Mouse (Mus musculus) embryonic facial prominence, embryonic 12.5 days (tissue): ENCODE data around the gene Zfp36l1. TPM values are rescaled to one million over a fixed set of nuclear protein-coding genes. Genes with fewer than 3 reads are reported as not detected.

Source experiments
- ATAC-seq: fragments of 200-750 bp; cut with Nextera tagmentation; 2 replicates; pipeline ENCODE4 v1.8.0; 2017; ENCODE audit not compliant: insufficient number of reproducible peaks, insufficient read depth, low FRiP score, low TSS enrichment
- H3K27ac ChIP-seq: fragments of 300-500 bp; sonication (generic); 2 replicates; pipeline ENCODE4 v1.5.1; 2016; ENCODE audit warnings: mild to moderate bottlenecking
- H3K27me3 ChIP-seq: fragments of 300-500 bp; sonication (generic); 2 replicates; pipeline ENCODE4 v1.6.1; 2016; ENCODE audit warnings: mild to moderate bottlenecking, moderate library complexity
- H3K36me3 ChIP-seq: fragments of 300-500 bp; sonication (generic); 2 replicates; pipeline ENCODE4 v1.6.1; 2016; ENCODE audit warnings: mild to moderate bottlenecking
- H3K4me1 ChIP-seq: fragments of 300-500 bp; sonication (generic); 2 replicates; pipeline ENCODE4 v1.6.1; 2016
- H3K4me2 ChIP-seq: fragments of 300-500 bp; sonication (generic); replicated peaks from 2 replicates; pipeline ENCODE4 v1.6.1; 2016; ENCODE audit warnings: mild to moderate bottlenecking, moderate library complexity
- H3K4me3 ChIP-seq: fragments of 300-500 bp; sonication (generic); 2 replicates; pipeline ENCODE4 v1.5.1; 2016; ENCODE audit warnings: mild to moderate bottlenecking
- H3K9ac ChIP-seq: fragments of 300-500 bp; sonication (generic); 2 replicates; pipeline ENCODE4 v1.6.1; 2016; ENCODE audit warnings: mild to moderate bottlenecking, moderate library complexity
- H3K9me3 ChIP-seq: fragments of 300-500 bp; sonication (generic); 2 replicates; pipeline ENCODE4 v1.6.1; 2016; ENCODE audit warnings: mild to moderate bottlenecking, moderate library complexity
- WGBS: fragments of 180-500 bp; shearing (Covaris S2); methylation state at CpG from one replicate; pipeline ENCODE4 v1.1.7; 2016; 5-methylcytosine and 5-hydroxymethylcytosine counted together
- polyA plus RNA-seq: library from polyadenylated mRNA; unstranded; fragments of >200 nt; fragmentation: Nextera tagmentation; extraction: Ambion mirVana; gene quantifications from 2 replicates; pipeline ENCODE4 v1.2.1, GENCODE M21; 2016

The Zfp36l1 gene
- polyA plus RNA-seq, 1 experiment from 2014 or later = 124 TPM

- Histone ChIP-seq H3K27me3 (no peaks in the 10 kb centered on the region), H3K36me3 (no peaks in the 10 kb centered on the region), H3K4me3 (no peak overlapping the region), H3K9ac (no peak overlapping the region), H3K27ac (no peak overlapping the region), H3K9me3 (no peaks in the 10 kb centered on the region), H3K4me1 (peaks cover 3% of the 10 kb centered on the region; the same call in 1 of the 2 replicates), H3K4me2 (no peak overlapping the region)
- WGBS = 77% methylated on average over 3 of the region's 3 CpGs
- no peak for ATAC-seq
These were observed 32.0 kb upstream of the Zfp36l1 start for GRCm38 (mm10) chr12:80144846-80145245.

GRCm38 (mm10) chr12:80141470-80141869 lies 28.7 kb upstream of the Zfp36l1 start:
- no peak for ATAC-seq
- Histone ChIP-seq H3K27me3 (no peaks in the 10 kb centered on the region), H3K4me2 (no peak overlapping the region), H3K27ac (no peak overlapping the region), H3K9me3 (no peaks in the 10 kb centered on the region), H3K36me3 (no peaks in the 10 kb centered on the region), H3K4me3 (no peak overlapping the region), H3K9ac (no peak overlapping the region), H3K4me1 (peaks cover 3% of the 10 kb centered on the region; the same call in 1 of the 2 replicates)
- 20% methylated on average over 7 of the region's 7 CpGs for WGBS

GRCm38 (mm10) chr12:80141011-80141410 lies 28.2 kb upstream of the Zfp36l1 start:
- no peak overlapping the region for H3K4me3 ChIP-seq
- H3K4me1 ChIP-seq = peaks cover under 1% of the 10 kb centered on the region; the same call in 1 of the 2 replicates
- H3K27me3 ChIP-seq = no peaks in the 10 kb centered on the region
- no peak for ATAC-seq
- no peak overlapping the region for H3K9ac ChIP-seq
- no peaks in the 10 kb centered on the region for H3K9me3 ChIP-seq
- 77% methylated on average over 8 of the region's 8 CpGs for WGBS
- no peaks in the 10 kb centered on the region for H3K36me3 ChIP-seq
- no peak overlapping the region for H3K4me2 ChIP-seq
- H3K27ac ChIP-seq = no peak overlapping the region

GRCm38 (mm10) chr12:80137744-80138143 lies 24.9 kb upstream of the Zfp36l1 start:
- Histone ChIP-seq H3K4me1 (no peaks in the 10 kb centered on the region), H3K4me3 (no peak overlapping the region), H3K9ac (no peak overlapping the region), H3K27me3 (no peaks in the 10 kb centered on the region), H3K4me2 (no peak overlapping the region), H3K27ac (no peak overlapping the region), H3K36me3 (no peaks in the 10 kb centered on the region), H3K9me3 (no peaks in the 10 kb centered on the region)
- ATAC-seq = no peak
- WGBS = 74% methylated on average over 1 of the region's 1 CpGs

GRCm38 (mm10) chr12:80137246-80137645 lies 24.4 kb upstream of the Zfp36l1 start:
- Histone ChIP-seq H3K4me1 (0 out of 2 replicates have a peak, but pooled peaks cover under 1% of the 10 kb centered on the region), H3K27me3 (no peaks in the 10 kb centered on the region), H3K4me3 (no peak overlapping the region), H3K27ac (no peak overlapping the region), H3K4me2 (no peak overlapping the region), H3K9ac (no peak overlapping the region), H3K36me3 (no peaks in the 10 kb centered on the region), H3K9me3 (no peaks in the 10 kb centered on the region)
- WGBS = 80% methylated on average over 6 of the region's 6 CpGs
- no peak for ATAC-seq

- no peak overlapping the region for H3K9ac ChIP-seq
- no peak overlapping the region for H3K27ac ChIP-seq
- 90% methylated on average over 12 of the region's 12 CpGs for WGBS
- no peak overlapping the region for H3K4me3 ChIP-seq
- no peak overlapping the region for H3K4me2 ChIP-seq
- no peaks in the 10 kb centered on the region for H3K27me3 ChIP-seq
- H3K36me3 ChIP-seq = no peaks in the 10 kb centered on the region
- ATAC-seq = no peak
- no peaks in the 10 kb centered on the region for H3K9me3 ChIP-seq
- H3K4me1 ChIP-seq = peaks cover 9% of the 10 kb centered on the region
These were observed 23.6 kb upstream of the Zfp36l1 start for GRCm38 (mm10) chr12:80136264-80136930.

GRCm38 (mm10) chr12:80135173-80135572 lies 22.4 kb upstream of the Zfp36l1 start:
- H3K36me3 ChIP-seq = no peaks in the 10 kb centered on the region
- ATAC-seq = no peak
- no peak overlapping the region for H3K9ac ChIP-seq
- peaks cover 21% of the 10 kb centered on the region for H3K4me1 ChIP-seq
- no peak overlapping the region for H3K27ac ChIP-seq
- H3K27me3 ChIP-seq = no peaks in the 10 kb centered on the region
- WGBS = 83% methylated on average over 8 of the region's 8 CpGs
- H3K9me3 ChIP-seq = no peaks in the 10 kb centered on the region
- no peak overlapping the region for H3K4me2 ChIP-seq
- no peak overlapping the region for H3K4me3 ChIP-seq

- ATAC-seq = peak; percentile 23; the same call in 1 of the 2 replicates
- Histone ChIP-seq H3K27me3 (no peaks in the 10 kb centered on the region), H3K9ac (no peak overlapping the region), H3K27ac (peak overlapping the region; percentile 97; the same call in 1 of the 2 replicates), H3K4me2 (peak overlapping the region; percentile 78), H3K4me1 (peaks cover 34% of the 10 kb centered on the region), H3K4me3 (no peak overlapping the region), H3K36me3 (no peaks in the 10 kb centered on the region), H3K9me3 (no peaks in the 10 kb centered on the region)
- WGBS = 36% methylated on average over 9 of the region's 9 CpGs
These were observed 20.3 kb upstream of the Zfp36l1 start for GRCm38 (mm10) chr12:80133011-80133545.

- H3K27me3 ChIP-seq = no peaks in the 10 kb centered on the region
- H3K27ac ChIP-seq = peak overlapping the region; percentile 97
- H3K9ac ChIP-seq = peak overlapping the region; percentile 84
- H3K9me3 ChIP-seq = no peaks in the 10 kb centered on the region
- no peaks in the 10 kb centered on the region for H3K36me3 ChIP-seq
- peaks cover 34% of the 10 kb centered on the region for H3K4me1 ChIP-seq
- peak overlapping the region; percentile 53 for H3K4me3 ChIP-seq
- ATAC-seq = peak; percentile 83
- 1% methylated on average over 66 of the region's 66 CpGs for whole genome bisulfite sequencing
- peak overlapping the region; percentile 78 for H3K4me2 ChIP-seq
These were observed 19.6 kb upstream of the Zfp36l1 start for GRCm38 (mm10) chr12:80132250-80133003.

GRCm38 (mm10) chr12:80131359-80132249 lies 18.8 kb upstream of the Zfp36l1 start:
- ATAC-seq = no peak
- 48% methylated on average over 17 of the region's 17 CpGs for WGBS
- peaks cover 34% of the 10 kb centered on the region for H3K4me1 ChIP-seq

More at GRCm38 (mm10) chr12:80131359-80132249, 18.8 kb upstream of the Zfp36l1 start:
- Histone ChIP-seq H3K27me3 (no peaks in the 10 kb centered on the region), H3K36me3 (no peaks in the 10 kb centered on the region), H3K4me3 (peak overlapping the region; percentile 53), H3K4me2 (peak overlapping the region; percentile 78), H3K9me3 (no peaks in the 10 kb centered on the region), H3K9ac (peak overlapping the region; percentile 84), H3K27ac (peak overlapping the region; percentile 97)
